Mouse (Mus musculus): ENCODE measurements around the gene Clybl.

DNA sequence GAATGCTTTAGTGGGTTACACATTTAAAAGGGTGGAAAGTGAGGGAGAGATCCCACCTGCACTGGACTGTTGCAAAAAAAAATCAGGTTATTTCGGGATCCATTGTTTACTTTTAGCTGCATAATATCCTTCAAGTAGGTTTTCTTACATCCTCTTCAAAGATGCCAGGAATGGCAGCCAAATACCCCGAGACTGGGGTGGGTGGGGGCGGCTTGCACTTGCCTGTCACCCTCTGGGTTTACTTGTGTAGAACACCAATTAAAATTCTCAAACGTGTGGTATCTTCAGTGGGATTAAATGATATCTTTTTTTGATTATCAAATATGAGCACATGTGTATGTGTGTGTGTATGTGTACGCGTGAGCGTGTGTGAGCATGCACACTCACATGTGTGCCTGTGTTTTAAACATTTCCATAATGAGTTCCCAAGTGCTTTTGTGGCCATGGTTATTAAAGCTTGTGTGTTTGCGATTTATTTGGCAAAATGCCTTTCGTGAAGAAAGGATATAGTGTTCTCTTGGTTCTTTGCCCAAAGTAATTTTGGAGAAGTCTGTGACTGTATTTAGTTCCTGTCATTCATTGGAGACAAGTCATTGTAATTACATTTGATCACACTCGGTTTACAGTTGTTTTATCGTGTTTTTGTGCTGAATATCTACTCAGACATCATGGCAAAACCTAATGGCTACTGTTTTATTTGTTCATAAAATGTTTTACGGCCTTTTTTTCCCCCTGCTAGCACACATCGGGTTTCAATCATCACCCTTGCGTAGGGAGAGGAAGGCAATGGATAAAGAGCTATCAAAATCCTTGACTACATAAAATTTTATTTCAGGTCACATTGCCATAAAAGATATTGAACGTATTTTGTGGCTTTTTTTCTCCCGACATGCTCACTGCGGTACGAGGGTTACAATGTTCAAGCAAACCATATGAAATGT is 65.7 kb downstream of the Clybl start:
- TF ChIP-seq CTCF (IDR thresholded peaks at IDR 0.05; ENCODE audit: extremely low read depth, insufficient read depth, low read length) (no peak), POLR2A (IDR thresholded peaks at IDR 0.05; ENCODE audit: extremely low read depth, insufficient read depth, low read length) (no peak)

All from cortical plate, adult 2 months (tissue).